Mouse (Mus musculus) adrenal gland (tissue): ENCODE data around the gene Slc7a3.
"Not testable (repeated sequence)": the region's sequence is repeated elsewhere in the genome, so short reads cannot be mapped to it uniquely, and the experiment has no call there.

Experiments
- intact Hi-C: fragments of 180-260 bp; cut with DNase I; formaldehyde crosslinking; loops from one replicate; pipeline ENCODE4 v1.15.1; 2025
- long read RNA-seq, 2 experiments: library from polyadenylated mRNA; unstranded; transcript quantifications; one replicate each; pipeline ENCODE4 v2.0.0; 2020; ENCODE audit warnings: borderline replicate concordance in 1 of 2; ENCODE audit not compliant: insufficient replicate concordance in 1 of 2

Slc7a3 gene
- long read RNA-seq, experiment 1, result 0 reads
- long read RNA-seq, experiment 2, result 0 reads

DNA sequence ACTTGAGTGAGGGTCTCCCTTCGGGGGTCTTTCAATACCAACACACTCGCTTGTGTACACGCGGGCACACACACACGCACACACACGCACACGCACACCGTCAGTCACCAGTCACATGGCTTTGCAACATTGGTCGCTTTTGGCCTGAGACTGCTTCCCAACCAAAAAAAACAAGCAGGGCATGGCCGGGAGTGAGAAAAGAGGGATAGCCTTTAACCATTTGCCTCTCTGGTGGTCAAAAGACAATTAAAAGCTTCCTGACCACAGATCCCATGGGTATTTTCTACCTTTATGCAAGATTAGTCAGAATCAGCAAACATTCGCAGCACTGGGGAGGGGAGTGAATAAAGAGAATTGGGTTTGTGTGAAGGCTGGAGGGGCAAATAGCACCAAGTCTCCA lies at the start of gene Slc7a3:
Gene Slc7a3 (minus strand): TSS at position 101 of the 400 bp plus-strand sequence.
- intact Hi-C loops, result no loop called here

- intact Hi-C loops, result loop anchor here (2.0 kb wide), 2 partner anchors 155 to 197 kb away; no protein-coding TSS in a partner anchor
Measured at GRCm38 (mm10) chrX:101131992-101132791, 46.4 kb upstream of the Slc7a3 start.

GRCm38 (mm10) chrX:101131001-101131400 lies 45.2 kb upstream of the Slc7a3 start:
- intact Hi-C loops, result loop anchor here (2.0 kb wide), 2 partner anchors 156 to 198 kb away; no protein-coding TSS in a partner anchor

DNA sequence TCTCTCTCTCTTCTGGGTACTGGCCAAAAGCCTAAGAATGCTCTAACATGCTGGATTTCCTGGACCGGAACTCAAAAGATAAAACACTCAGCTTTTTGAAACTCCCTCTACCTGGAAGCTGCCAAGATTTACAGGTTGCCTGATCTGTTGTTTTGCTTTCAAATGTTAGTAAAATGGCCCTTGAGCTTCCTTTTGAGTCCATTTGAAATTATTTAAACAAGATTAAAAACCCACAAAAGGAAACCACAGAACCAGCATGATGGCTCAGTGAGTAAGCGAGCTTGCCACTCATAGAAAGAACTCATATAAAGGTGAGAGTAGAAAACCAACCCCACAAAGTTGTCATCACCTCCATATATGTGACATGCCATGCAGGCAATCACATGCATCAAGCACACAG lies 42.7 kb upstream of the Slc7a3 start:
- intact Hi-C loops, result loop anchor here (10.0 kb wide), 1 partner anchor 354 kb away; no protein-coding TSS in a partner anchor

DNA sequence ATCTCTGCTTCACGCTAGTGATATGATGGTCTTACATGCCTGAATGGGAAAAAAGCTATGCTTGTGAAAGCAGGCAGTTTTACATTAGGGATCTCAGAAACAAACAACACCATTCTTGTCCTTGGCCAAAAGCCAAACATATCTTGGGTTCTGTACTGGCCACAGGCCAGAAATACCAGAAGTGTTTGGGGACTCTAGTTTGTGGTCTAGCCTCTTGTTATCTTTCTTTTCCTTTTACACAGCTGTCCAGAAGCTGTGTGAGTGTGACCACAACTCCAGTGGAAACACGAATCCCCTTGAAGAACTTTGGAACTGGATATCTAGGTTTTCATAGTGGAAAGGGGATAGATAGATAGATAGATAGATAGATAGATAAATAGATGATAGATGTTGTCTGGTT lies 41.2 kb upstream of the Slc7a3 start:
- intact Hi-C loops, result loop anchor here (10.0 kb wide), 1 partner anchor 352 kb away; no protein-coding TSS in a partner anchor

DNA sequence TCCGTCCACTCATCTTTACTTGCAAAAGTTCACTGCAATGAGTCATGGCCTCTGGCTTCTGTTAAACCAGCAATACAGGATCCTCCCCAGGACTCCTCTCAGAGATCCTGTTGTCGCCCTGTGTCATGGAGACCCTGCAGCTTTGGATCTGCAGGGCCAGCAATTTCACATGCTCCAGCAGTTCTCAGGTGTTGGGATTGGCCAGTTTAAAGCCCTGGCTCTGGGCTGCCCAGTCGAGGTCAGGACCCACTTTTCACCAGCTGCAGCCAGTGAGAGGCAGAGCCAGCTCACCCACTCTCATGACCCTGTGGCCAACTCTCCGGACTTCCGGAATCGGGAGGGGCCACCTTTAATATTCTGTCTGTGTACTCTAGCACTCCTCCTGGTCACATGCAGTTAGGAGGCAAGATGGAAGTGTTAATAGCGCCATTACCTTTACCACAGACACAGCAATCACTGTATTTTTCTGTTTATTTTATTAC lies 40.7 kb upstream of the Slc7a3 start:
- intact Hi-C loops, result loop anchor here (10.0 kb wide), 1 partner anchor 352 kb away; no protein-coding TSS in a partner anchor

GRCm38 (mm10) chrX:101120546-101120945 lies 34.7 kb upstream of the Slc7a3 start:
- intact Hi-C loops, result loop anchor here (10.0 kb wide), 1 partner anchor 346 kb away; no protein-coding TSS in a partner anchor

DNA sequence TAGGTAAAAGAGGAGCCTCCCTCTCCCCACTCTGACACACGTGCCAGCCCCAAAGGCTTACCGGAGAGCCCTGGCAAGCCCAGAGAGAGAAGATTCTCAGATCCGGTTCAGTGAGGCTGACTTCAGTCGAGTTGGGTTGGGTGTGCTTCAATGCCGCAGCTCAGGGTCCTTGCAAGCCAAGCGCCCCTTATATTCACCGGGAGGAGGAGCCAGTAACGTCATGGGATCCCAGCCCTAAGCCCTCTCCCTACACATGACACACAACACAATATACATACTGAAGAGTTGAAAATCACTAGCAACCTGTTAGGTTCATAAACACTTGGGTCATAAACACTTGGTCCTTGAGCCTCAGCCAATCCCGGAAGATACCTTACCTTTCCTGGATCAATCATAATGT lies 609 bp downstream of the Slc7a3 start:
- intact Hi-C loops, result not testable (repeated sequence)

GRCm38 (mm10) chrX:101084192-101084591 lies 1.6 kb downstream of the Slc7a3 start:
- intact Hi-C loops, result no loop called here

GRCm38 (mm10) chrX:101065245-101065644 lies 20.6 kb downstream of the Slc7a3 start:
- intact Hi-C loops, result no loop called here

- intact Hi-C loops, result no loop called here
Measured at GRCm38 (mm10) chrX:101063503-101063902, 22.3 kb downstream of the Slc7a3 start.

GRCm38 (mm10) chrX:101059541-101059940 lies 26.3 kb downstream of the Slc7a3 start, which contains the start of gene Tex11:
TSS of gene Tex11 (minus strand) at chrX:101059667.
- intact Hi-C loops, result no loop called here
